Mouse (Mus musculus): ENCODE measurements around the gene Abcg5.

- no peak for TF ChIP-seq POLR2A (IDR thresholded peaks at IDR 0.05; ENCODE audit: control insufficient read depth in 1 of 2, insufficient read depth in 1 of 2, low read depth in 1 of 2, low read length in 2 of 2, poor library complexity in 1 of 2)
- TF ChIP-seq ZC3H11A (IDR thresholded peaks at IDR 0.05; ENCODE audit: low read depth, low read length): no peak
- TF ChIP-seq MAFK (IDR thresholded peaks at IDR 0.05; ENCODE audit: borderline replicate concordance, low read depth, low read length): no peak
- no peak for TF ChIP-seq CTCF (IDR thresholded peaks at IDR 0.05 in 2 of 3, conservative IDR thresholded peaks at IDR 0.05 in 1 of 3; ENCODE audit: control insufficient read depth in 1 of 3, insufficient read depth in 1 of 3, low read depth in 2 of 3, low read length in 3 of 3, poor library complexity in 1 of 3, severe bottlenecking in 1 of 3)
- TF ChIP-seq TBP (IDR thresholded peaks at IDR 0.05; ENCODE audit: low read depth, low read length): no peak
- no peak for TF ChIP-seq BHLHE40 (IDR thresholded peaks at IDR 0.05; ENCODE audit: borderline replicate concordance, low read depth, low read length)
These were observed 63.7 kb downstream of the Abcg5 start for GRCm38 (mm10) chr17:84619112-84619511.

Data from MEL (cell line).